Mouse (Mus musculus) cerebellum, adult 9-11 months (tissue): ENCODE measurements around the gene Ddb1.
A peak's percentile ranks its signal among the peaks of the same experiment; 100 is the strongest.

Source experiments
- DNase-seq: peaks from one replicate; pipeline ENCODE4 v3.0.0; 2022

Ddb1 gene

DNA sequence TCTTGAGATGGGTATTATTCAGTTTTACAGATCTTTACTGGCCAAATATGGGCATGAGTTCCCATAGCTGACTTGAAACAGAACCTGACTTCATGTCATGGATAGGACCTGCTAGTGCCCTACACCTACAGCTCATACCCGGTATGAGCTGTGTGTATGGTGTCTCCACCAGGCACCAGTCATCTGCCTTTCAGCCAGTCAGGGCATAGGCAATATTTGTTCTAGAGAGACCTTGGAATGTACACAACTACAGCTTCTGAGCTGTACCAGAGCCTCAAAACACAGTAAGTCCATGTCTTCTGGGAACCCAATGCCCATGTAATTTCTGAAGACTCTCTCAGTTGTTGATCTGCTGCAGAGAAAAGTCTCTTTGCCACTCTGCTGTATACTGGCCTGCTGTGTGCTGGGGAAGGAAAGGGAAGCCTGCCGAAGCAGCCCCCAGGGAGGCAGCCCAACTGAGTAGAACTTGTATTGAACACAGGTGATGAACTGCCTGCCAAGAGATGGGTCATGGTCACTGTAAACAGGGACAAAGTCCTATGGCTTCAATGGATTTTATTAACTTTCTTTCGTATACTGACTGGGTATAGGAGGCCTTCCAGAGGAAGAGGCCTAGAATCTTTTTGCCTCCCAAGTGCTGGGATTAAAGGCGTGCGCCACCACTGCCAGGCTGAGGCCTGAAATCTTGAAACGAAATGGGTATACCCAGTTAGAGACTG, 13.3 kb upstream of the Ddb1 start:
- DNase-seq = no peak

DNA sequence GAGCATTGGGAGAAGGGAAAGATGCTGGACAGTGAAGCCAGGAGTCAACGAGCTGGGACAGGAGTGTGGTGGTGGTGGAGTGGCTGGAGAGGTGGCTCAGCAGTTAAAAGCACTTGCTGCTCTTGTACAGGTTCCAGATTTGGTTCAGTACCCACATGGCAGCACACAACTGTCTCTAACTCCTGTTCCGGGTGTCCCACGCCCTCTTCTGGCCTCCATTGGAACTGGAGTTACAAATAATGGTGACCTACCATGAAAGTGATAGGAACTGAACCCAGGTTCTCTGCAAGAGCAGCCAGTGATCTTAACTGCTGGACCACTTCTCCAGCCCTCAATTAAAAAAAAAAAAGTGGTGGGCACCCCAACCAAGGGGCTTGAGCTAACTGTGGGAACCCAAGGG, 6.9 kb upstream of the Ddb1 start:
- no peak for DNase-seq

DNA sequence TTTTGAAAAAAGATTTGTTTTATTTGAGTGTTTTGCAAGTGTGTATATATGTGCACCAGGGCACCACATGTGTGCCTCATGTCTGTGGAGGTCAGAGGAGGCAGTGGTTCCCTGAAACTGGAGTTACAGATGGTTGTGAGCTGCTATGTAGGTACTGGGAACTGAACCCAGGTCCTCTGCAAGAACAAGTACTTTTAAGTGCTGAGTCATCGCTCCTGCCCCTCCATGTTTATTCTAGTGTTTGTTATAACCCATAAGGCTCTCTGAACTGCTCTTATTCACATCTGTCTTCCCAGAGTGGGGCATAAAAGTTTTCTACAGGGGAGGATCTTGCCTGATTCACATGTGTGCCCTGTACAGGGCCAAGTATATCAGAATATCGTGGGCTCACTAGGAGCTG, 5.5 kb upstream of the Ddb1 start:
- no peak for DNase-seq

DNA sequence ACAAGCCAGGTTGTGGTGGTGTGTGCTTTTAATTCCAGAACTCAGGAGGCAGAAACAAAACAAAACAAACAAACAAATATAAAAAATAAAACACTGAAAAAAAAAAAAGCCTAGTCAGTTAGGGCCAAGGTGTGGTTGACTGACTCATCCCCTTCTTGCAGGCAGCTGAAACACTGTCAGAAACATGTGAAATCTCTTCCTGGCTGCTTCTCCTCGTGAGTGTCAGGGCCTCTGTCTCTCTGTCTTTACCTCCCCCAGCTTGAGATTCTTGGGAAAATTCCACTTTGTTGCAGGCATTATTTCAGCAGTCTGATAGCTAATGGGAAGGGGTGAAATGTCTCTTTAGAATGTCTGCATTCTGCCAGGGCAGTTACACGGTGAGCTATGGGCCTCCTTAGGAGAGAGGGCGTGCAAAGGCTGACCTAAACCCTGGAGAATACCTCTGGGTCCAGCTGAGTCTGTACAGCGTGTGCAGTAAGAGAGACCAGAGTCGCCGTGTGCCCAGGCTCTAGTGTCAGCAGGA, 2.8 kb upstream of the Ddb1 start:
- no peak for DNase-seq

DNA sequence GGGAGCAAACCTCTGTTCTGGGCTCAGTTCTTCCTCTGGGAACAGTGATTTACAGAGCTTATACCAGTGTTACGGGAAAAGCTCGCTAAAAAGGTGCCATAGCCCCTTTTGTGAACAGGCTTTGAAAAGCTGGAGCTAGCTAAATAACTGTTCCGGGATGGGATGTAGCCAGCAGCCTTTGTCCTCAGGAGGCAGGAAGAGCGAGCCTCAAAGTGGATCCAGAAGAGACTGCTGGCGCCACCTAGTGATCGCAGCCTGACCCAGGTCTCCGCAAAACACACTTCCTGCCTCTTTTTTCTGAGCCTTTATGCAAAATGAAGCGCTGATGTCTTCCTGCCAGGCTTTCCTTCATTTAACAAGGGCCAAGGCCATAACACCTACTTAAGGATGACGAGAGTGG, 2.3 kb upstream of the Ddb1 start:
- peak; percentile 88 for DNase-seq

DNA sequence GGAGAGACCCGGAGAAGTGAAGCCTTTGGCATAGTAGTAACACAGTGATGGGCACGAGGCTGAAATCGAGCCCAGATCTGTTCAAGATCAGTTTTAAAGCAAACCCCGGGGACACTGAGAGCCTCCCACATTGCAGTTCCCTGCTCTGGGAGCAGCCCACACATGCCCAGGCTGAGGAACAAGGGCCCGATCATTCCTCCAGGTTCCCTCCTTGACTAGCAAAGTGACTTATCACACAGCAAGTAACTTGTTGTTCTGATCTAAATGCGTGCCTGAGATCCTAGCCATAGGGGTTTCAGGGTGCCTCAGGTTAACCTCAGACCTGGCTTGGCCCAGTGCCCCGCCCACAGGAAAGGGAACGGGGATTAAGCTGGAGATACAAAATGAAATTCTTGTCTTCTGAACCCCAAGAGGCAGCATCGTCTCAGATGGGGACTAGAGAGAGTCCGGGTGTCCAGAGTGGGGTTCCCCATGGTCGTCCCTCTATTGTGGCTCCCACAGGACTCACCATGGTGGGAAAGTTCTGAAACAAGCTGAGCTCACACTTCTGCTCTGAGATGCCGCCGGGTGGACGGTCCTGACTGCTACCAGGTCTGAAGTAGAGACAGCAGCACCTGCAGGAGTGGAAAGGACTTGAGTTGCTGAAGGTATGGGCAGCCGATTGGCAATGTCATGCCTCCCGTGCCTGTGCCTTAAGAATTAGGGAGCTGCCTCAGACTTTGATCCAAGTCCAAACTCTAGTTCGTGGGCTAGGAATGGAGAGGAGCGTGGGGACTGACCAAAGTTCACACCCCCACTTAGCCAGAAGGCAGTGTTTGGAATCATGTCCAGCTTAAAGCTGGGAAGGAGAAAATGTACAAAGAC, 1.2 kb upstream of the Ddb1 start:
- peak; percentile 57 for DNase-seq

DNA sequence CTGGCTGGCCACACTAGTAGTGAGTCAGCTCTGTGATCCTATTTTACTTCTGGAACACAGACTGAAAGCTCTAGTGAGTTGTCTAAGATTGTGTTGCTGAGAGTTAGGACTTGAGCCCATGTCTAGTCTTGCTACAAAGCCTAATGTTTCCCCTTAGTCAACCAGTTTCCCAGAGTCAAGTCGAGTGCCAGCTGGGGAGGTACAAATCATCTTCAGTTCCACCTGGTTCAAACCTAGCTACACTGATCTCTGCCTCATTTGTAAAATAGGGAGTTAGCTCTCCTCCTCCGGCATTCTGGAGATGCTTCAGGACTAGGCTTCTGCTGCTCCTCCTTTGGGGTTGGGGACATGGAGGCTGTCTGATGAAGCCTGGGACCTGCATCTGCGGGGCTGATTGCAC, 593 bp upstream of the Ddb1 start:
- peak; percentile 24 for DNase-seq

DNA sequence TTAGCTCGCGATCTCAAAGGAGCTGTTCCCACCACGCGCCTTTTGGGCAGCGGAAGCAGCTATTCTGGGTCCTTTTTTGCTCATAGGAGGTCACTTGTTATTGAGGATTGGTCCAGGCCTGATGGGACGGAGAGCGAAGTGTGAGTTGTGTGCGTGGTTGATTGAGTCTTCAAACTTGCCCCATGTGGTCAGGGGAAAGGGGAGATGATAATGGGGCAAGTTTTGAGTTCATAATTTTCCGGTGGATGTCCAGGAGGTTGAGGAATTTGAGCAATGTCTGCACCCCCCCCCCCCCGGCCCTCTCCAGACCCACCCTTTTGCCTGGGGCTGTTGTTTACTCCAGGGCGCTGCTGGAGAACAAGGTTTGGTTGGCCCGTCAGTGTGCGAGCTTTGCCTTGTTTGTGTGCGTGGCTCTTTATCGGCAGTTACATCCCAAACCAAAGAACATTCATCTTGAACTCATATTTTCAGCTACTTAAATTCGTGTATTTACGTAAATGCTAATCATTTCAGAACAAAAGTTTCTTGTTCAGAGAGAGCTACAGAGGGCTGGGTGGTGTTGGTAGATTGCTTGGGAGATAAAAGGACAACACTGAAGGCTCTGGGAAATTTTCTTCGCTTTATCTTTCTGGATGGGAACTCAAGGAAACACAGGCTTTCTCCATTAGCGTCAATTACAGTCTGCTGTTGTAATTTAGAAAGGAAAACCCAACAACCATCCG, 935 bp downstream of the Ddb1 start:
- no peak for DNase-seq

DNA sequence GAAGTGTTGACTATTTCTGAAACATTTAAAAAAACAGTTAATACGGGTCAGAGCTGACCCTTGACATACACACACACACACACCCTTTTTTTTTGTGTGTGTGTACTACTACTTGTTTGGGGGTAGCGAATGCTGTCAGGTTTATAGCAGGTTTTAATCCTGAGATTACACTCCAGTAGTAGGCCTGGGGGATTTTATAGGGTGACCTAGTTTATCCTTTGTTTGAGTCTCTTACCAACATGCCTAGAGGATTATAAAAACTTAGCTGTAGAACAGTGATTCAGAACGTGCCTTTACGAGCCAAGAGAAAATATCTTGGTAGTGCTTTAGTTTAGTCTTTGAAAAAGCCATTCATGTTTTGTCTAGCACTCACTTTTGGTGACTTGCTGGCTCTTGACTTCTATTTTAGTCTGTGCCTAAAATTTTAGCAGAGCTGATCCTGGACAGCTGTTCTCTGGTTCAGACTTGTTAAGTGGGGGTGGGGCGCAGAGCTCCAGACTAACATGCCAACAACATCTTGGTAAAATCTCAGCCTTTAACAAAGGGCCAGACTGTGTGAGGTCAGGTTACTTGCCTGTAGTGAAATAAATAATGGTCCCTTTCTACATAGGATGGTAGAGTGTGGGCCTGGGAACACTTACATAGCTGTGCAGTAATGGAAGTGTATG, 3.6 kb downstream of the Ddb1 start:
- DNase-seq = no peak

DNA sequence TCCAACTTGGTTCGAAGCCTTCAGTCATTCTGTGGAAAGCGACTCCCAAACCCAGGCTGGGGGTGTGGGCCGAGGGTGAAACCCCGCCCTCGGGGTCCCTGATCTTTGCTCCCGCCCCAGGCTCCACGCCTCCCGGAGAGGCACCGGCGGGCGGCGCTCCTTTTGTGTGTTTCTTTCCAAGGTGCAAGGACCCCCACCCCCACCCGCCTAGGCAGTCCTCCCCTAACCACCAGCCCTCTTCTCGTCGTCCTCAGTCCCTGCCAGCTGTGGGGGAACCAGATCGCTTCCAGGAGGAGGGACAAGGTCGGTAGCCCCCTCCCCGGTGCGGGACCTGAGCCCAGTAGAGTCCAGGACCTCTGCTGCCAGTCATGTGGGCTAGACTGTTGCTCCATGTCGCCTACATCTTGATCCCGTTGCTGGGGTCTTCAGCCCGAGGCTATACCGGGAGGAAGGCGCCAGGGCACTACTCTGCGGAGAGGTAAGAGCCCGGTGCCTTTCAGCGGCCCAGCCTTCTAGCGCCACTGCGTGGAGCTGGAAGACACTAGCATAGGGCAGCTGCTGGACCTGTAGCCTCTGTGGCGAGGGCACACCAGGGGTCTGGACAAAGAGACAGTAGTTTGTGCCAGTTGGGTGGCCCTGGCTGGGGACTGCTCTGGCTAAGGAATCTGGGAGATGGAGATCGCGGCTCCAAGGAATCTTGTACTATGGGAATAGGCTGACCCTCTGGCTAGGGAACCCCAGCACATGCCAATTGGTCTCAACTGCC, 29.2 kb downstream of the Ddb1 start, which contains the start of gene Vwce:
Gene Vwce, plus strand, starts transcription at position 108 of the 766 bp plus-strand sequence.
- DNase-seq = peak; percentile 67

DNA sequence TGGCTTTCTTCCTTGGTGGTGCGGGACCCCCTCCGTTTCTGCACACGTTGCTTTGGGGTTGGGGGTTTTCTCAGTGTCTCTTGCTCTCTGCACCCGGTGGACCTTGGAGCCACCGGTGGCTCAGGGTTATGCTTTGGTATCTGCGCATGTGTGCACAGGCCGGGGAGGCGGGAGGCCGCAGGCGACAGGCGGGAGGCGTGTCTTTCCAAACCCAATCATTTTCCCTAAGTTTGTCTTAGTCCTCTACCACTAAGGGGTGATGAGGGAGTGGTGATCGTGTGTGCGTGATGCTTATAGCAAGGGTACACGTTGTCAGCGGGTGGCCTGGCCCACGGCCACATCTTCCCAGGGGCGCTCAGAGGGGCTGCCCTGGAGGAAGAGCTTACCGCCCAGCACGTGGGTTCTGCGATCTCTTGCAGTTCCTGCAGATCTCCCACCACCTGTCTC, 29.8 kb downstream of the Ddb1 start:
- DNase-seq = peak; percentile 69

DNA sequence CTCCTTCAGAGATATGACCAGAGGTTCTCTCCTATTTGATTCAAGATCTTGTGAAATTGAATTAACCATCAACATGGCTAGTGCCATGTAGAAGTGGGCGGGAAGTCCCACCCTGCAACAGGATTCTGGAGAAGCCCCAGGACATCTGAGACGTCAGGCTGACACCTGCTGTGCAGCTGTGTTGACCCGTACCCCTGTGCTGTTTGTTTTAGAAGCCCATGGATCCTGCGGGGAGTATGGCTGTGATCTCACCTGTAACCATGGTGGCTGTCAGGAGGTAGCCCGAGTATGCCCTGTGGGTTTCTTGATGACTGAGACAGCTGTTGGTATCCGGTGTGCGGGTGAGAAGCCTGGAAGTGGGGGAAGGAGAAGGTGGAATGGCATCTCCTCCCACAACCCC, 32.7 kb downstream of the Ddb1 start:
- DNase-seq = no peak

DNA sequence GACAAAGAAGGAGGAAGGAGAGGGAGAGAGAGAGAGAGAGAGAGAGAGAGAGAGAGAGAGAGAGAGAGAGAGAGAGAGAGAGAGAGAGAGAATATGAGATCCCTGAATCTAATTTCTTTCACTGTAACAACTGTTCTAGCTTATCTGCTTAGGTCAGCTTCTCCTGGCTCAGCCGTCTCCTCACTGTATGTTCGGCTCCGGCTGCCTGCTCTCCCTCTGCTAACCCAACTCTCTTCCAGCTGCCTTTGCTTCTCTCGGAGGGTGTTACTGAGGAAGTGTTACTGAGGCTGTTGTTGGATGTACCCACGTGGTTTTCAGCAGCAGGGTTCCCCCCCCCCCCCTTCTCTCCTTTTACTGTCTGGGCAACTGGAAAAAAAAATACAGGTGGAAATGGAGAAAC, 35.0 kb downstream of the Ddb1 start:
- no peak for DNase-seq

DNA sequence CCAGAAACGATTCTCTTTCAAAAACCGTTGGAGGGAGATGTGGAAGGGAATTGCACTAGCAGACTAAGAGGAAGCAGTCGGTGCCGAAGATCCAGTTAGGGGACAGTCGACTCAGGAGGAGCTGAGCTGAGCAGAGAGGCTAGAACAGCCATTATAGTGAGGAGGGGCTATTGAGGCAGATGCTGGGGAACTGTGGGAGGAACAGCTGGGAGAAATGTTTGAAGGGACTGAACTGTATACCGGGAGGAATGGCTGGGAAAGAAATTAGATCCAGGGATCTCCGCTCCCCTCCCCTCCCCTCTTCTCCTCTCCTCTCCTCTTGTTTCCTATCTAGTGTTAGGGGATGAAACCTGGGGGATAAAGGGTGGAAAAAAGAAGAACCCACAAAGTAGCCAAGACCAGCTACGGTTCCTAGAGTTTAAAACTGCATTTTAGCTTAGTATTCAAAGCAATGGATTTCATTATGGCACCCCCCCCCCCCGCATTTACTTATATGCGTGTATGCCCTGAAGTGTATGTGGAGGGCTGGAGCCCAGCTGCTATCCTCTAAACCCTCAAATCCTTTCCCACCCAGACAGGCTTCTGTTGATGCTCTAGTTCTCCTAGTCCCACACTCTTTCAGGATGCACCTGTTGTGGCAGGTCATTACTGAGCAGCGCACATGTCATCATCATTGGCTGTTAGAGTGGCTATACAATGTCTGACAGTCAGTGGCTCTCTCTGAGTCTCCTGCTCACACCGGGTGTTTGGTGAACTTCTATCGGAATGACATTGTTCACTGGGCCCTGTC, 35.7 kb downstream of the Ddb1 start:
- no peak for DNase-seq

DNA sequence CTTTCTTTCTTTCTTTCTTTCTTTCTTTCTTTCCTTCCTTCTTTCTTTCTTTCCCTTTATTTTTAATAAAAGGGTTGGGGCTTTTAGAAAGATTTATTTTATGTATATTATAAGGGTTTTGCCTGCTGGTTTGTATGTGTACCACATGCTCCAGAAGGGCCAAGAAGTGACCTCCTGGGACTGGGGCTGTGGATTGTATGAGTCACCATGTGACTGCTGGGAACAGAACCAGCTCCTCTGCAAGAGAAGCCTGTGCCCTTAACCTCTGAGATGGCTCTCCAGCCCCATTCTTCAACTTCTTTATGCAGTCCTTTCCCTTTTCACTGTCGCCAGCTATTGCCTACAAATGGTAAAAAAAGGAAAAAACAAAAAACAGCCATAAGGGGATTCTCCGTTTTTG, 40.5 kb downstream of the Ddb1 start:
- no peak for DNase-seq

DNA sequence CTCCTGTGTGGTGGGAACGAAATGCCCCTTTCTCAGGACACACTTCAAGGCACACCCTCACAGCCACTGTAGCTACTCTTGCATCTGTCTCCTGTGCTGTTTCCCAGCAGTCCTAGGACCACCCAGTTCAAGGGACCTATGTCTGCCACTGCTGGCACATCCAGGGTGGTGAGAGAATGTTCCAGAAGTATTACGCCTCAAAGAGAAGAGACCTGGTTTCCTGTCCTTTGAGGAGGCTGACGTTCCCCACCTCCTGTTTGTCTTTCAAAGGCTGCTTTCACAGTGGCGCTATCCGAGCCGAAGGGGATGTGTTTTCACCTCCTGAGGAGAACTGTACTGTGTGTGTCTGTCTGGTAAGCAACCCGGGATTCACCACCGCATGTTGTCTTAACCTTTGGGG, 43.0 kb downstream of the Ddb1 start:
- DNase-seq = no peak

DNA sequence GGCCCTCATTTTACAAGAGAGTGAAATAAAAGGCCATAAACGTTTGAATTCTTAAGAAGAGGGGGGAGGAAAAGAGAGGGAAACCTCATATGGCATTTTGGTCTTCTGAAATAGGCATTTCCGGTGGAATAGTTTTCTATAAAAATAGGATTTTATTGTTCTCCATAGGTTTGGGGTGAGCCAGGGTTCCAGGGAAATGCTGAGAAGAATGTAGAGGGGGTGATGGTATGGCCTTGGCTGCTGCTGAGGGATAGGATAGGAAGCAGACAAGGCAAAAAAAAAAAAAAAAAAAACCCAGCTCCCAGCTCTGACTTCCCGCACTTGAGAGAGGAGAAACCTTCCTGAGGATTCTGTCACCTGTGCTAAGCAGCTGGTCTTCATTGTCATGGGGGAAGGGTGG, 50.9 kb downstream of the Ddb1 start:
- DNase-seq = no peak

DNA sequence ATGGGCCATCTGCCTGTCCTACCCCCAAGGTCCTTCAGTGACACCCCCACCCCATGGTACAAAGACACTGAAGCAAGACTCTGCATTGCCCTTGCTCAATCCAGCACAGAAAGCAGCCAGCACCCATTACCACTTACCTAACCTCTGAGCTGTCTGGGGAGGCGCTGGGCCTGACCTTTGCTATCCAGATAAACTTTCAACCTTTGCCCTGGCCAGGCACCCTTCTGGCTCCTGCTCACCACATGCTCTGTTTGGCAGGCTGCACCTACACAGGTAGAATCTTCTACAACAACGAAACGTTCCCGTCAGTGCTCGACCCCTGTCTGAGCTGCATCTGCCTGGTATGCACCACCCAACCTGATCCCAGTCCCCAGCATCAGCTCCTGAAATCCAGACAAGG, 52.6 kb downstream of the Ddb1 start:
- DNase-seq = no peak

DNA sequence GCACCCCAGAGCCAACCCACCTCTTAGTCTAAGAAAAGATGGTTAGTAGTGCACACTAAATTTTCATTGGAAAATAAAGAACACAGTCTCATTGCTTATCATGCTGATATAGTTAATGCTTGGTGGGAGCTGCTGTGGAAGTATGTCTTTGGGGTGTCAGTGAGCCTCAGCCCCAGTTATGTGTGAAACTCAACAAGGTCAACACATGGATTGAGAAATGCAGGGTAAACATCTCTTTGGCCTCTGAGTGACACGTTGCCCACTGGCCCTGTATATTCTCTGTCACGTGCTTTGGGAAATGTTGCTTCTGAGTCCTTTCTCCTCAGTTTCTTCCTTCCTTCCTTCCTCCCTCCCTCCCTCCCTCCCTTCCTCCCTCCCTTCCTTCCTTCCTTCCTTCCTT, 53.3 kb downstream of the Ddb1 start:
- no peak for DNase-seq

DNA sequence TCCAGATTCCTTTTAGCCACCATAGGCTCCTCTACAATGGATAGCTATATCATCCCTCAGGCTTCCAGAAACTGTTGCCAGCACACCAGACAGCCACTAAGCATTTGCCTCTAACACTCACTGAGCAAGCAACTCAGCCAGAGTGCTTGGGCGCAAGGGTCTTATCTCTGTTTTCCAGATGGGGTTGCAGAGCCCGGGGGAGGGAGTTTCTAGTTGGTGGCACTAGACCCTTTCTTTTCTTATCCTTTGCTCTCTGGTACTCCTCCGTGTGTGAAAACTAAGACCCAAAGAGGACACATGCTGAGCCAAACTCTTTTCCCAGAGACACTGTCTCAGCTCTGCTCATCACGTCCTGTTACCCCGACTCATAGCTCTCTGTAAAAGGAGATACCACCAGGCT, 56.2 kb downstream of the Ddb1 start:
- DNase-seq = no peak

DNA sequence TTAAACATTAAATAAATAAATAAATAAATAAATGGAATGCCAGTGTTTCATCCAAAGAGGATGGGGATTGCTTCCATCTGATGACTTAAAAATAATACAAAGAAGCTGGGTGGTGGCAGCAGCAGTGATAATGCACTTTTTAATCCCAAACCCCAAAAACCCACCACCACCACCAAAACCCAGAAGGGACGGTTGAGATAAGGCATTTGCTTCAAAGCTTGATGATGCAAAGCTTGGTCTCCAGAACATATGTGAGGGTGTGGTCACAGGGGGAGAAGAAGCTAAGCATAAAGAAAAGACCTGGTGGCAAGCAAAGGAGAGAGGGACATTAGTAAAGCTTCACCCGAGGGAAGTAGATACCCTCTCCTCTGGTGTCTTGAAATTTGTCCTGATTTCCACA, 56.8 kb downstream of the Ddb1 start:
- no peak for DNase-seq
